Mouse (Mus musculus) naive thymus-derived CD4-positive, alpha-beta T cell, adult 5 months (primary cell): ENCODE data around the gene Olfr494. TPM values are rescaled to one million over a fixed set of nuclear protein-coding genes. Genes with fewer than 3 reads are reported as not detected.

Source experiments
- polyA plus RNA-seq: library from polyadenylated mRNA; unstranded; fragments of 100-300 nt; shearing (Covaris generic); gene quantifications from one replicate; pipeline ENCODE4 v1.2.1, GENCODE M21; 2017

Olfr494 gene
- not detected for polyA plus RNA-seq

GRCm38 (mm10) chr7:108365035-108365434, at the start of gene Olfr494:
TSS of gene Olfr494 (plus strand) at chr7:108365335.

GRCm38 (mm10) chr7:108323574-108323973, 41.6 kb upstream of the Olfr494 start, which contains the start of gene Olfr492:
TSS of gene Olfr492 (minus strand) at chr7:108323674.

GRCm38 (mm10) chr7:108346879-108347278, 18.3 kb upstream of the Olfr494 start, which contains the start of gene Olfr493:
TSS of gene Olfr493 (minus strand) at chr7:108346979.

GRCm38 (mm10) chr7:108392867-108393266, 27.7 kb downstream of the Olfr494 start, which contains the start of gene Olfr495:
TSS of gene Olfr495 (plus strand) at chr7:108393167.

Other genes with a start within 250 kb of the Olfr494 start
- gene Olfr484, start 237.9 kb upstream of the Olfr494 start, polyA plus RNA-seq, result not detected
- gene Olfr485, start 205.5 kb upstream of the Olfr494 start, polyA plus RNA-seq, result not detected
- gene Olfr486, start 192.6 kb upstream of the Olfr494 start, polyA plus RNA-seq, result not detected
- gene Olfr487, start 150.7 kb upstream of the Olfr494 start, polyA plus RNA-seq, result not detected
- not detected for gene Olfr488, start 107.0 kb upstream of the Olfr494 start, polyA plus RNA-seq
- gene Olfr490, start 76.4 kb upstream of the Olfr494 start, polyA plus RNA-seq, result 0.50 TPM
- not detected for gene Olfr491, start 51.9 kb upstream of the Olfr494 start, polyA plus RNA-seq
- gene Olfr492, start 41.7 kb upstream of the Olfr494 start, polyA plus RNA-seq, result not detected
- gene Olfr493, start 18.4 kb upstream of the Olfr494 start, polyA plus RNA-seq, result not detected
- not detected for gene Olfr495, start 27.8 kb downstream of the Olfr494 start, polyA plus RNA-seq
- gene Olfr497, start 55.1 kb downstream of the Olfr494 start, polyA plus RNA-seq, result not detected
- not detected for gene Olfr498, start 100.0 kb downstream of the Olfr494 start, polyA plus RNA-seq
- gene Olfr502, start 159.7 kb downstream of the Olfr494 start, polyA plus RNA-seq, result not detected
- not detected for gene Olfr503, start 179.2 kb downstream of the Olfr494 start, polyA plus RNA-seq
- not detected for gene Olfr504, start 200.5 kb downstream of the Olfr494 start, polyA plus RNA-seq
- gene Olfr506, start 245.5 kb downstream of the Olfr494 start, polyA plus RNA-seq, result not detected